Mouse (Mus musculus): ENCODE results near the gene Itpr3.

The Itpr3 gene

GRCm38 (mm10) chr17:27141971-27142450, 84.9 kb downstream of the Itpr3 start:
- peak; percentile 42 to 66 for DNase-seq (ENCODE audit: low spot score in 2 of 2)

- DNase-seq (ENCODE audit: low spot score in 2 of 2) = no peak
These were observed 87.0 kb downstream of the Itpr3 start for GRCm38 (mm10) chr17:27144152-27144551.

- DNase-seq (ENCODE audit: low spot score in 2 of 2) = no peak
These were observed 89.3 kb downstream of the Itpr3 start for GRCm38 (mm10) chr17:27146323-27146923.

GRCm38 (mm10) chr17:27150871-27151270, 93.8 kb downstream of the Itpr3 start:
- DNase-seq (ENCODE audit: low spot score in 2 of 2) = no peak

DNA sequence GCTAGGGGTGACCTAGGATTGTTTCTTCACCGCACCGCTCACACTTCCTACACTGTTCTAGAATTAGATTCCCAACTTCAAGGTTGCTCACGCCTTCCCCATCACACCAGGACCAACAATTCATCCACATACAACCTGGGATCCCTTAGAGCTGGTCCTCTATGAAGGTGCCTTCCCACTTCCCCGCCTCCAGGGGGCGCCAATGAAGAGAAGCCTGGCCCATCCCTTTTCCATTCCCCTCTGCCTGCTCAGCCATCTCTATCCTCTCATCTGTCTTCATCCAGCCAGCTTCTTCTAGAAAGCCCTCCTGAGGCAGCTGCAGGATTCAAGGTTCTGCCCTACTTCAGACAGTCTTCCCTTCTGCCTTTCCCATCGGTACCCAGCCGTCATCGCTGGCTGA, 94.3 kb downstream of the Itpr3 start:
- no peak for DNase-seq (ENCODE audit: low spot score in 2 of 2)

- DNase-seq (ENCODE audit: low spot score in 2 of 2) = no peak
These were observed 96.0 kb downstream of the Itpr3 start for GRCm38 (mm10) chr17:27152976-27153723.

GRCm38 (mm10) chr17:27153773-27154193, 96.7 kb downstream of the Itpr3 start:
- DNase-seq (ENCODE audit: low spot score in 2 of 2) = peak; percentile 27 to 28

- no peak for DNase-seq (ENCODE audit: low spot score in 2 of 2)
These were observed 97.2 kb downstream of the Itpr3 start for GRCm38 (mm10) chr17:27154256-27154655.

DNA sequence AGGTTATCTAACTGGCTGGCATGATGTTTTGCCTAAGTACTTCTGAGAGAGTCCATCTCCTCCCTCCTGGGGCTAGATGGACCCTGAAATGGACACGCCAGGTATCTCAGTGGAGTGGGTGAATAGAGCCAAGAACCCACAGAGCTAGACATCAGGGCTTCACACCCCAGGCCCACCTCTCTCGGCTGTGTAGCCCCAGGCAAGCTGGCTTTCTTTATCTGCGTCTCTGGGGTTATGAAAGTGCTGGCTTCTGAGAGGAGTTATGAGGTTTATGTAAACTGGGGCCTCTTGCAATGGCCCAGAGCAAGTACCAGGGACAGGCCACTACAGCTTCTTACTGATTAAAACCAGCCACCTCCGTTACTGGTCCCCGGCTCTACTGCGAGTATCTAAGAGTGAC, 97.8 kb downstream of the Itpr3 start:
- no peak for DNase-seq (ENCODE audit: low spot score in 2 of 2)

GRCm38 (mm10) chr17:27155752-27156151, 98.6 kb downstream of the Itpr3 start:
- no peak for DNase-seq (ENCODE audit: low spot score in 2 of 2)

GRCm38 (mm10) chr17:27158439-27158838, 101.3 kb downstream of the Itpr3 start:
- DNase-seq (ENCODE audit: low spot score in 2 of 2) = no peak

- no peak for DNase-seq (ENCODE audit: low spot score in 2 of 2)
These were observed 102.1 kb downstream of the Itpr3 start for GRCm38 (mm10) chr17:27159169-27159568.

DNA sequence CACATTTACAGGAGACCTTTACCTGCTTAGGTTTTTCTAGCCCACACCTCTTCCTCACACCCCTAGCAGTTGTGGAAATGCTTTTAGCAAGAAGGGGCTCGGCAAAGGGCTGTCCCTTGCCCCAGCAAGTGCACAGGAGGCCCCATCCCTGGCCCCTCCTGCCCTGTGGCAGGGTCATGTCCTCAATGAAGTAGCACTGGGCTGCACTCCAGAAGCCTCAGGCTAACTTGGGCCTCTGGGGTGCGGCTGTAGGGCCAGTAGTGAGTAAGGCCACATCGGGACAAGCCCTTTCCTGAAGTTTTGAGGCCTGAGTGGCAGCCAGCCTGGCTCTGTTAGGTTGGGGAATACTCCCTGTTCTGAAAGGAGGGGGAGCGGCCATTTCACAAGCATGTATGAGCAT, 103.8 kb downstream of the Itpr3 start:
- peak; percentile 30 to 38 for DNase-seq (ENCODE audit: low spot score in 2 of 2)

DNA sequence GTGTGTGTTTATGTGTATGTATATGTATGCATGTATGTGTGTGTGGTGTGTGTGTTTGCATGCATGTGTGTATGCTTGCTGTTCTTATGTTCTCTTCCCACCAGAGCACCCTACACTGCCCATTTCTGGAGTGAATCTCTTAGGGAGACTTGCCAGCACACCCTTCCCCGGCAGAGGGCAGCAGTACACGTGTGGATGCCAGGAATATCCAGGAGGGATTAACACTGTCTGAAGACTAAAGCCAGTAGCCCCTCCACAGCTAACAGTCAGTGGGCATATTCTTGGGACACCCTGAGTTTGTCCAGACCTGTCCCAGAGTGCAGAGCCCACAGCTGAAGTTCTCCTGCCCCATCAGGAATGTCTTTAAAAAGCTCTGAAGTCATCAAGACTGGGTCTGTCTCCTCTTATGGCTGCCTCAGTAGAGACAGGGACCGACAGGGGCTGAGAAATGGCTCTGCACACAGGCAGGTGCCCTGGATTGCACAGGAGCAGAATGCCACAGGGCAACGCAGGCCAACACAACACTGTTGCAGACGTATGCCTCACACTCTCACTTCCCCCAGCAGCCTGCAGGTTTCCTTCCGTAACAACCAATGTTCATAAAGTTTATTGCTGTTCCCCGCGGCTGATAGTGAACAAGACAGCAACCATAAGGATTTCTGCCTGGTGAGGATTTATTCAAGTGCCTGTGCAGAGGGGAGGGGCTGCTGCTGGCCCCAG, 108.1 kb downstream of the Itpr3 start:
- no peak for DNase-seq (ENCODE audit: low spot score in 2 of 2)

GRCm38 (mm10) chr17:27166901-27167300, 109.8 kb downstream of the Itpr3 start:
- no peak for DNase-seq (ENCODE audit: low spot score in 2 of 2)

- DNase-seq (ENCODE audit: low spot score in 2 of 2) = no peak
These were observed 110.4 kb downstream of the Itpr3 start, which contains the start of gene Ip6k3 for GRCm38 (mm10) chr17:27167545-27167944. TSS of gene Ip6k3 (minus strand) at chr17:27167795.

DNA sequence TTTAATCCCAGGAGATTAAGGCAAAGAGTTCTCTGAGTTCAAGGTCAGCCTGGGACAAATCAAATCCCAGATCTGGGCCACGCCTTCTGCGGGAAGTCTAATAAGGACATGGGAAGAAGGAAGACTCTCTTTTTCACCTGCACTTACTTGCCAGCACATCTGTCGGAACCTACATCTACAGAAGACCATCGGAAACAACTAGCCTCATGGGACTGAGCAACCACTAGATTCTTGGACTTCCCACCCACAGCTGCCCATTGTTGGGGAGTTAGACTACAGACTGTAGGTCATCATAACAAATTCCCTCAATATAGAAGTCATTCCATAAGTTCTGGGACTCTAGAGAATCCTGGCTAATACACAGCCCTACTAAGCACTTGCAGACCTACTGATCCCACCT, 111.5 kb downstream of the Itpr3 start:
- no peak for DNase-seq (ENCODE audit: low spot score in 2 of 2)

DNA sequence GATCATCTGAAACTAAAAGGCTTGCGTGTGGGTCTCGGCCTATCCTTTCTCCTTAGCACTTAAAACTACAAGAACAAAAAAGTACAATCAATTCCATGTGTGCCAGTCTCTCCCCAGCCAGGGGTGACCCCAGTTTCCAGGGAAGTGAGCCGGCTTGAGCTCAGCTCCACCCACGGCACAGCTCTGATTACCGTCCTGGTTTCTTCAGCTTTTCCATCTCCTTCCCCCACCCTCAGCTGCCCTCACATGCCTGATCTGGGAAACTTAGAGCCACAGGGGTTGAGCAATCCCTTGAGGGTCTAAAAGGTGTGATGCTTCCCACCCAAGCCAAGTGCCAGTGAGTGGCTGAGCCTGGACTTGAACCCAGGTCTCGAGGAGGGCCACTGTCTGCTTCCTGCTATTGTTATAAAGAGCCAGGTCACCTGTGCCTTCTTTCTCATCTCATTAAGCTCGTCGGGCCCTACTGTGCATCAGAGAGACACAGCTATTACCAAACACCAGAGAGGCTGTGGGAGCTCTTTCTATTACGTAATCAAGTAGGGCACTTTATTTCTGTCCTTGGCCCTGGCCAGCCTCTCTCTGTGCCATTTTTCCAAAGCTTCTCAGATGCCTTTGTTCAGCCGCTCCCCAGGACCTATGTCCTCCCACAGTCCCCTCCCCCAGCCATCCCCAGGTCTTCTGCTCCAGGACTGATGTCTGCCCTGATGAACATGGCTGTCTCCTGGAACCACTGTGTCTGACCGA, 113.0 kb downstream of the Itpr3 start:
- DNase-seq (ENCODE audit: low spot score in 2 of 2) = no peak

DNA sequence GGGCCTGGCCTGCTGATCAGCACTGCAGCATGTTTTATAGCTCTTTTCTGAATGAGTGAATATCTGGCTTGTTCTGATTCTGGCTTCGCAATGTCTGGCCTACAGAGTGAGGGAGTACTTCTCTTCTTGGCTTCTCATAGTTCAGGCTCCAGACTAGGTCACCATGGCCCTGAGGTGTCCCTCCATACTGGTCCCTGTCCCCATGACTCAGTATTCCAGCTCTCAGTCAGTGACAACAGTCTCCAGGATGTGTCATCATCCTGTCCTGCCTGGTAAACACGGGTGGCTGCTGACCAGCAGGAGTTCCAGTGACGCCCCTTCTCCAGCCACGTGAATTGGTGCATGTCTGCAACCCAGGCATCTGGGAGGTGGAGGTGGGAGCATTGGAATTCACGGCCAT, 114.0 kb downstream of the Itpr3 start:
- no peak for DNase-seq (ENCODE audit: low spot score in 2 of 2)
